24 mouse cellular contexts compared by ENCODE assay signal in genomic region chr19:31149902-31150301, GRCm38 (mm10).
DNase-seq lines count a peak whose midpoint lies in the region; ATAC-seq and TF ChIP-seq lines count a peak whose summit lies in the region.
"Had no signal": no experiment of that assay in that cellular context is flagged by ENCODE, and none has a peak within 500 bp of the region (broad histone marks: within the 10 kb centered on the region; RNA-seq: fewer than 3 reads in every experiment).

No protein-coding gene starts in this region.

- ATAC-seq in CD4-positive, CD25-positive, alpha-beta regulatory T cell, adult 4 months: no peak
- no peak for ATAC-seq in liver, postnatal 0 days
- no peak for ATAC-seq in liver, embryonic 11.5 days (replicated peaks; ENCODE audit: low FRiP score)
- ATAC-seq: forebrain, embryonic 16.5 days; inflammation-experienced regulatory T-cells, adult 6 months; midbrain, embryonic 16.5 days had no signal

- H3K9me3 ChIP-seq in liver, postnatal 0 days (ENCODE audit: low read length): no peaks in the 10 kb centered on the region
- H3K9me3 ChIP-seq in liver, embryonic 11.5 days (ENCODE audit: control insufficient read depth, low read length): no peaks in the 10 kb centered on the region
- H3K9me3 ChIP-seq in heart, embryonic 10.5 days: no peaks in the 10 kb centered on the region
- H3K9me3 ChIP-seq: forebrain, embryonic 10.5 days; lung, embryonic 15.5 days; midbrain, embryonic 10.5 days; neural tube, embryonic 13.5 days had no signal

- peak; percentile 3 for DNase-seq in CD4-positive, CD25-positive, alpha-beta regulatory T cell, adult 2 months (ENCODE audit: low read depth, low spot score)
- no peak for DNase-seq in liver, postnatal 0 days
- no peak for DNase-seq in liver, embryonic 11.5 days (ENCODE audit: low spot score)
- DNase-seq in NIH3T3 (ENCODE audit: low read depth): peak; percentile 14
- no peak for DNase-seq in lung, adult 2 months
- DNase-seq in heart, embryonic 10.5 days (ENCODE audit: low spot score): no peak
- DNase-seq: cerebellum, adult 18-20 months; gastrocnemius, postnatal 36 days; heart, postnatal 4 days; kidney, adult 18-20 months; retina, postnatal 1 day; right cerebral cortex, postnatal 25 days; spleen, adult 18-20 months; thymus, postnatal 14 days had no signal

- H3K4me1 ChIP-seq in liver, postnatal 0 days (ENCODE audit: insufficient read depth): no peaks in the 10 kb centered on the region
- no peaks in the 10 kb centered on the region for H3K4me1 ChIP-seq in liver, embryonic 11.5 days (replicated peaks; ENCODE audit: control insufficient read depth, insufficient read depth, low read length)
- no peaks in the 10 kb centered on the region for H3K4me1 ChIP-seq in lung, adult 2 months (ENCODE audit: control insufficient read depth, insufficient read depth, low read length)
- H3K4me1 ChIP-seq in heart, embryonic 10.5 days: no peaks in the 10 kb centered on the region
- H3K4me1 ChIP-seq: lung, embryonic 15.5 days; neural tube, embryonic 13.5 days had no signal

- H3K4me3 ChIP-seq in liver, postnatal 0 days (ENCODE audit: low read depth, low read length): no peak overlapping the region
- H3K4me3 ChIP-seq in liver, embryonic 11.5 days (ENCODE audit: low read depth, low read length): no peak overlapping the region
- no peak overlapping the region for H3K4me3 ChIP-seq in lung, adult 2 months (replicated peaks; ENCODE audit: extremely low read depth, low read depth, low read length)
- no peak overlapping the region for H3K4me3 ChIP-seq in heart, embryonic 10.5 days
- H3K4me3 ChIP-seq: forebrain, embryonic 10.5 days; lung, embryonic 15.5 days; midbrain, embryonic 10.5 days; myocyte; neural tube, embryonic 13.5 days had no signal

- TF ChIP-seq EP300 in liver, postnatal 0 days (IDR thresholded peaks at IDR 0.05; ENCODE audit: low read depth): no peak

- H3K9ac ChIP-seq in liver, postnatal 0 days (replicated peaks): no peak overlapping the region
- H3K9ac ChIP-seq in liver, embryonic 11.5 days (ENCODE audit: low read depth, low read length): no peak overlapping the region
- H3K9ac ChIP-seq: hindbrain, embryonic 14.5 days; lung, embryonic 15.5 days; neural tube, embryonic 13.5 days had no signal

- no peak overlapping the region for H3K27ac ChIP-seq in liver, postnatal 0 days (ENCODE audit: low read depth)
- no peak overlapping the region for H3K27ac ChIP-seq in liver, embryonic 11.5 days (ENCODE audit: low read depth, low read length)
- no peak overlapping the region for H3K27ac ChIP-seq in heart, embryonic 10.5 days
- H3K27ac ChIP-seq: forebrain, embryonic 10.5 days; hindbrain, embryonic 14.5 days; lung, embryonic 15.5 days; midbrain, embryonic 10.5 days; neural tube, embryonic 13.5 days had no signal

- H3K4me2 ChIP-seq in liver, postnatal 0 days (ENCODE audit: low read depth, low read length): no peak overlapping the region
- H3K4me2 ChIP-seq in liver, embryonic 11.5 days: no peak overlapping the region
- H3K4me2 ChIP-seq: hindbrain, embryonic 14.5 days; lung, embryonic 15.5 days; neural tube, embryonic 13.5 days had no signal

- TF ChIP-seq CTCF in liver, postnatal 0 days (IDR thresholded peaks at IDR 0.05; ENCODE audit: low read depth): 0 out of 2 replicates have a peak, but pooled peaks have one; percentile 11
- TF ChIP-seq CTCF in lung, adult 2 months (IDR thresholded peaks at IDR 0.05; ENCODE audit: insufficient read depth, low read length): no peak

- H3K36me3 ChIP-seq in liver, postnatal 0 days (replicated peaks; ENCODE audit: insufficient read depth, low read length): no peaks in the 10 kb centered on the region
- H3K36me3 ChIP-seq in liver, embryonic 11.5 days (ENCODE audit: control insufficient read depth, insufficient read depth, low read length): no peaks in the 10 kb centered on the region
- H3K36me3 ChIP-seq in heart, embryonic 10.5 days: no peaks in the 10 kb centered on the region
- H3K36me3 ChIP-seq: forebrain, embryonic 10.5 days; lung, embryonic 15.5 days; midbrain, embryonic 10.5 days; neural tube, embryonic 13.5 days had no signal

- 82% methylated on average over 2 of the region's 2 CpGs for WGBS in liver, postnatal 0 days (ENCODE audit: insufficient replicate concordance)
- 84% methylated on average over 2 of the region's 2 CpGs for WGBS in liver, embryonic 11.5 days
- WGBS in lung, adult 2 months: 98% methylated on average over 2 of the region's 2 CpGs
- 94% methylated on average over 2 of the region's 2 CpGs for WGBS in heart, embryonic 10.5 days

- H3K27me3 ChIP-seq in liver, postnatal 0 days (ENCODE audit: insufficient read depth, low read length): no peaks in the 10 kb centered on the region
- H3K27me3 ChIP-seq in liver, embryonic 11.5 days (replicated peaks; ENCODE audit: control insufficient read depth, insufficient read depth, low read length): no peaks in the 10 kb centered on the region
- H3K27me3 ChIP-seq in heart, embryonic 10.5 days (ENCODE audit: insufficient read depth, poor library complexity, severe bottlenecking): no peaks in the 10 kb centered on the region
- H3K27me3 ChIP-seq: lung, embryonic 15.5 days; neural tube, embryonic 13.5 days had no signal

- TF ChIP-seq POLR2A in lung, adult 2 months (IDR thresholded peaks at IDR 0.05; ENCODE audit: borderline replicate concordance, extremely low read depth, low read depth, low read length): no peak

Comparison
In these comparisons a context has a peak if more than half of its experiments do, and no peak if none do; other contexts are left out.
1. DNase-seq: peak in CD4-positive, CD25-positive, alpha-beta regulatory T cell, adult 2 months (single experiment) and NIH3T3 (single experiment); none in liver, postnatal 0 days (single experiment), liver, embryonic 11.5 days (single experiment), lung, adult 2 months (single experiment) and heart, embryonic 10.5 days (single experiment).